Mouse (Mus musculus) erythroblast, adult 5-6 weeks (primary cell): ENCODE results near the gene Ces1f. TPM values are rescaled to one million over a fixed set of nuclear protein-coding genes. Genes with fewer than 3 reads are reported as not detected.
"Not testable (repeated sequence)": the region's sequence is repeated elsewhere in the genome, so short reads cannot be mapped to it uniquely, and the experiment has no call there.

Experiments
- ATAC-seq: replicated peaks from 2 replicates; pipeline ENCODE4 v1.8.0; 2016; ENCODE audit warnings: moderate number of reproducible peaks, mild to moderate bottlenecking, moderate TSS enrichment, inconsistent platforms; ENCODE audit not compliant: poor library complexity, low FRiP score, severe bottlenecking
- total RNA-seq, 2 experiments: library from RNA; stranded (forward) in 1 of 2; stranded (reverse) in 1 of 2; fragments of 150-400 nt in 1 of 2; fragments of 200-764, 138-1000 nt in 1 of 2; gene quantifications; 2 replicates each; pipeline versions ENCODE4 v1.2.3 to v1.2.4; 2015 to 2017; ENCODE audit warnings: low replicate concordance in 2 of 2

Gene Ces1f
- total RNA-seq (2015; ENCODE audit: low replicate concordance), result not detected in 2 replicates
- total RNA-seq (2017; ENCODE audit: low replicate concordance), result not detected in 2 replicates

GRCm38 (mm10) chr8:93279556-93279955 lies at the start of gene Ces1f:
Ces1f (minus strand) TSS chr8:93279747.
- no peak for ATAC-seq

- ATAC-seq, result no peak
Measured at GRCm38 (mm10) chr8:93325123-93325522, 45.6 kb upstream of the Ces1f start.

GRCm38 (mm10) chr8:93317031-93317430 lies 37.5 kb upstream of the Ces1f start:
- ATAC-seq, result no peak

- ATAC-seq, result no peak
Measured at GRCm38 (mm10) chr8:93315557-93315956, 36.0 kb upstream of the Ces1f start.

GRCm38 (mm10) chr8:93283896-93284295 lies 4.3 kb upstream of the Ces1f start:
- no peak for ATAC-seq

- ATAC-seq, result no peak
Measured at GRCm38 (mm10) chr8:93282349-93282748, 2.8 kb upstream of the Ces1f start.

- ATAC-seq, result no peak
Measured at GRCm38 (mm10) chr8:93278176-93278805, 1.3 kb downstream of the Ces1f start.

- no peak for ATAC-seq
Measured at GRCm38 (mm10) chr8:93274609-93275008, 4.9 kb downstream of the Ces1f start.

- no peak for ATAC-seq
Measured at GRCm38 (mm10) chr8:93273321-93273720, 6.2 kb downstream of the Ces1f start.

- no peak for ATAC-seq
Measured at GRCm38 (mm10) chr8:93272686-93273085, 6.9 kb downstream of the Ces1f start.

- ATAC-seq, result no peak
Measured at GRCm38 (mm10) chr8:93261436-93261835, 18.1 kb downstream of the Ces1f start.

- ATAC-seq, result no peak
Measured at GRCm38 (mm10) chr8:93252400-93252925, 27.1 kb downstream of the Ces1f start.

- ATAC-seq, result no peak
Measured at GRCm38 (mm10) chr8:93246057-93246456, 33.5 kb downstream of the Ces1f start.

GRCm38 (mm10) chr8:93239884-93240283 lies 39.7 kb downstream of the Ces1f start:
- ATAC-seq, result no peak

GRCm38 (mm10) chr8:93235681-93236080 lies 43.9 kb downstream of the Ces1f start:
- ATAC-seq, result no peak

- ATAC-seq, result no peak
Measured at GRCm38 (mm10) chr8:93234706-93235105, 44.8 kb downstream of the Ces1f start.

GRCm38 (mm10) chr8:93234068-93234467 lies 45.5 kb downstream of the Ces1f start:
- ATAC-seq, result no peak

- ATAC-seq, result no peak
Measured at GRCm38 (mm10) chr8:93229446-93229845, 50.1 kb downstream of the Ces1f start, which contains the start of gene Ces1e. Ces1e (minus strand) TSS chr8:93229619.

GRCm38 (mm10) chr8:93228673-93229370 lies 50.7 kb downstream of the Ces1f start:
- ATAC-seq, result no peak

- not testable (repeated sequence) for ATAC-seq
Measured at GRCm38 (mm10) chr8:93226471-93226870, 53.1 kb downstream of the Ces1f start.

GRCm38 (mm10) chr8:93221896-93222295 lies 57.7 kb downstream of the Ces1f start:
- no peak for ATAC-seq
